Mouse (Mus musculus): ENCODE data around the gene Oas1g. TPM values are rescaled to one million over a fixed set of nuclear protein-coding genes. Genes with fewer than 3 reads are reported as not detected.

The Oas1g gene
- total RNA-seq, 2 experiments from 2014 or later = 0.54 TPM; not detected in 1

DNA sequence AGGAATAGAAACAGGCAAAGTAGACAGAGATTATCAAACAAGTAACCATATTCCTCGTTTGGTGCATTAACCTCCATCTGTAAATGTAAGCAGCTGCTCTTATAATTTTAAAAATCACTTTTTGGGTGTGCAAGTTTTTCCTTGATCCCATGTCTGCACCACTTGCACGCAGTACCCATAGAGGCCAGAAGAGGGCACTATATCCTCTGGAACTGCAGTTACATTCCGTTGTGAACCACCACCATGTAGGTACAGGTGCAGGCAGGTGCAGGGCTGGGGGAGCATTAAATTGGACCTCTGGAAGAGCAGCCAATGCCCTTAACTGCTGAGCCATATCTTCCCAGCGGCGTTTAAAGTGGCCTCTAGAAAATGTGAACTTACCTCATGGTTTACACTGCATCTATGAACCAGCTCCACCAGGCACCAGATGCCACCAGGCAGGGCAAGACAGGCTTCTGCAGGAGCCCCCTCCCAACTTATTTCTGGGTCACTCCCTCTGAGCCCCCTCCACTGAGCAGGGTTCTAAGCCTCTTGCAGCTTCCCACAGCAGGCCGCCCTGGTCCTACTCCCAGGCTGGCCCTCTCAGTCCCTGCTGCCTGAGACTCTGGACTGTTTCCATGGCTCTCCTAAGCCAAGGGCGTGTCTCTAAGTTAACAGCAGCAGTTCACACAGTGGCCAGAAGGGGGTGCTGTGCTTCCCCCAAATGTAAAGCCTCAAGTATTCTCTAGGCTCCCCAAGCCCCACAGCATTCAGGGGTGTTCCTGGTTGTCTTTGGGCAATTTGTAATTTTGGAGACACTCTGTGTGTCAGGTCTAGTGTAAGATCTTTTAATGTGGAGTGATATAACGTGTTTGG, 50.5 kb downstream of the Oas1g start:
- intact Hi-C loops (cut with DNase I) = no loop called here
- DNase-seq (ENCODE audit: low spot score in 2 of 2) = no peak

DNA sequence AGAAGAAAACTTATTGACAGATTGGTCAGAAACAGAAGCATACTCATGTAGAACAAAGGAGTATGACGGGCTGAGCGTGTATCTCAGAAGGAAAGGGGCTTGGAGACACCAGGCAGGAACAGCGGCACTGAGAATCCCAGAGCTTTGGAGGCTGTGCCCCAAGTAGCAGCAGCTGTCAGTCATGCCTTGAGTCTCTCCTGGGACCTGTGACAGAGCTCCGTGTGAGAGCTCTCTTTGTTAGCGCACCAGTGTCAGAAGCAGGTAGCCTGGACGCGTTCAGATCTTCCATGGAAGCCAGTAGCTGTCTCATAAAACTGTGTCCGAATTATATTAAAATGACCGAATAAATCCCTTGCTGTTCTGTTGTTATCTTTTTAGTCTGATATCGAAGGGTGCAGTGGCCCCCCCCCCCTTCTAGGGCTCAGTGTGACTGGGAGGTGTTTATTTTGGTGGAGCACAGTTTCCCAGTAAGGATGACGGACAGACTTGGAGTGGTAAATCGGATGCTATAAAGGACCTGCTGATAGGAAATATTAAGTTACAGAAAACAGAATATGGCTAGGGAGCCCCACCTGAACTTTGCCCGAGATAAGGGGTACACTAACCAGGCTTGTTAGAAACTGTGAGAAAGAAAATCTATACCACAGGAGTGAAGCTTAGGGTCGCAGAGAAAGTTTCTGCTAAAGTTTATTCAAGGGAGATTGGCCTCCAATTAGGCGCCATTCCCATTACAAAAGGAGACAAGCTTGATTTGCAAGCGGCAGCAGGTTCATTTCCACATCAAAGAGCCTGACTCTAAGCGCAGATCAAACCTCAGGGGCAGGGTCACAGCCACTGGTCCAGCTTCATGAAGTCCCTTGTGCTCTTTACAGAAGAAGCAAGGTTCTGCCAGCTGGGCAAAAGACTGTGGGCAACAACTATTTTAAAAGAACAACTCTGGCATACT, 53.8 kb downstream of the Oas1g start:
- intact Hi-C loops (cut with DNase I) = no loop called here
- DNase-seq (ENCODE audit: low spot score in 2 of 2) = no peak

DNA sequence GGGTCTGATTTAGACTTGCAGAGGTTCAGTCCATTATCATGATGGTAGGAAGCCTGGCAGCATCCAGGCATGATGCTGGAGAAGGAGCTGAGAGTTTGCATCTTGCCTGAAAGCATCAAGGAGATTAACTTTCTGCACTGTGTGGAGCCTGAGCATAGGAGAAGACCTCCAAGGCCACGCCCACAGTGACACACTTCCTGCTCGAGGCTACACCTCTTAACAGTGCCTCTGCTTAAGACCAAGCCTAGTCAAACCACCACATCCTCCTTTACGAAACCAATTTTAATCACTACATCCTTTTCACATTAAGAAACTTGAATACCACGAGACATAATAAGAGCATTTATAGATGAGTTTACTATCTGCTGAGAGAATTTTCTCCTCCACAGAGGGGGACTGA, 56.4 kb downstream of the Oas1g start:
- intact Hi-C loops (cut with DNase I) = no loop called here
- no peak for DNase-seq (ENCODE audit: low spot score in 2 of 2)

Small RNA genes within 50 kb of the gene (microRNA-seq; reads per million reads assigned to microRNA genes)
- gene Gm22907 = not detected

Other genes starting within 250 kb of the Oas1g start
- gene Rasal1, start 238.8 kb downstream of the Oas1g start, total RNA-seq (2021) = 10 to 100 TPM; 90.0 to 92.7 TPM
- 10 to 100 TPM; 67.3 to 71.3 TPM for gene Dtx1, start 175.7 kb downstream of the Oas1g start, total RNA-seq (2021)
- gene Oas2, start 137.8 kb downstream of the Oas1g start, total RNA-seq (2021) = under 1 TPM in 1 of 2 experiments, not detected in 1; 0.23 TPM
- gene Oas3, start 110.0 kb downstream of the Oas1g start, total RNA-seq (2021) = not detected
- not detected for gene Oas1e, start 92.1 kb downstream of the Oas1g start, total RNA-seq (2021)
- gene Oas1c, start 75.1 kb downstream of the Oas1g start, total RNA-seq (2021) = 1 to 10 TPM in 1 of 2 experiments, under 1 TPM in 1; 0.91 to 1.9 TPM
- gene Oas1f, start 40.2 kb downstream of the Oas1g start, total RNA-seq (2021) = not detected
- not detected for gene Oas1h, start 26.2 kb downstream of the Oas1g start, total RNA-seq (2021)
- gene Oas1a, start 19.9 kb upstream of the Oas1g start, total RNA-seq (2021) = under 1 TPM in 1 of 2 experiments, not detected in 1; 0.17 TPM
- gene Oas1d, start 26.9 kb upstream of the Oas1g start, total RNA-seq (2021) = not detected
- 100 to 1,000 TPM; 304 to 358 TPM for gene Rph3a, start 122.5 kb upstream of the Oas1g start, total RNA-seq (2021)